Mouse (Mus musculus) forebrain, embryonic 16.5 days (tissue): Measurements from ENCODE around the gene Gngt2. TPM values are rescaled to one million over a fixed set of nuclear protein-coding genes. Genes with fewer than 3 reads are reported as not detected.

Experiments used
- ATAC-seq: fragments of 200-750 bp; cut with Nextera tagmentation; 2 replicates; pipeline ENCODE4 v1.8.0; 2017; ENCODE audit warnings: mild to moderate bottlenecking, moderate library complexity
- H3K27ac ChIP-seq: fragments of 300-500 bp; sonication (generic); 2 replicates; pipeline ENCODE4 v1.5.1; 2014; ENCODE audit warnings: low read length, control low read depth
- H3K27me3 ChIP-seq: fragments of 300-500 bp; sonication (generic); replicated peaks from 2 replicates; pipeline ENCODE4 v1.6.1; 2014; ENCODE audit warnings: low read length; ENCODE audit not compliant: control insufficient read depth, insufficient read depth
- H3K36me3 ChIP-seq: fragments of 300-500 bp; sonication (generic); 2 replicates; pipeline ENCODE4 v1.6.1; 2014; ENCODE audit not compliant: control insufficient read depth, insufficient read depth
- H3K4me1 ChIP-seq: fragments of 300-500 bp; sonication (generic); replicated peaks from 2 replicates; pipeline ENCODE4 v1.6.1; 2014; ENCODE audit warnings: low read length; ENCODE audit not compliant: control insufficient read depth, insufficient read depth
- H3K4me2 ChIP-seq: fragments of 300-500 bp; sonication (generic); 2 replicates; pipeline ENCODE4 v1.6.1; 2014; ENCODE audit warnings: mild to moderate bottlenecking, low read length, control low read depth
- H3K4me3 ChIP-seq: fragments of 300-500 bp; sonication (generic); replicated peaks from 2 replicates; pipeline ENCODE4 v1.5.1; 2014; ENCODE audit warnings: mild to moderate bottlenecking, low read length, control low read depth
- H3K9ac ChIP-seq: fragments of 300-500 bp; sonication (generic); replicated peaks from 2 replicates; pipeline ENCODE4 v1.6.1; 2014; ENCODE audit warnings: low read depth, low read length, control low read depth
- H3K9me3 ChIP-seq: fragments of 300-500 bp; sonication (generic); 2 replicates; pipeline ENCODE4 v1.6.1; 2016; ENCODE audit warnings: low read length; ENCODE audit not compliant: control insufficient read depth
- WGBS: fragments of 180-500 bp; shearing (Covaris S2); extraction: QIAGEN DNeasy Blood & Tissue Kit; methylation state at CpG from one replicate; pipeline ENCODE4 v1.1.7; 2014; 5-methylcytosine and 5-hydroxymethylcytosine counted together
- polyA plus RNA-seq: library from polyadenylated mRNA; unstranded; fragments of >200 nt; fragmentation: Nextera tagmentation; extraction: Ambion mirVana; gene quantifications from 2 replicates; pipeline ENCODE4 v1.2.1, GENCODE M21; 2015

Gngt2 gene
- polyA plus RNA-seq, 1 experiment from 2014 or later: 2.7 TPM

DNA sequence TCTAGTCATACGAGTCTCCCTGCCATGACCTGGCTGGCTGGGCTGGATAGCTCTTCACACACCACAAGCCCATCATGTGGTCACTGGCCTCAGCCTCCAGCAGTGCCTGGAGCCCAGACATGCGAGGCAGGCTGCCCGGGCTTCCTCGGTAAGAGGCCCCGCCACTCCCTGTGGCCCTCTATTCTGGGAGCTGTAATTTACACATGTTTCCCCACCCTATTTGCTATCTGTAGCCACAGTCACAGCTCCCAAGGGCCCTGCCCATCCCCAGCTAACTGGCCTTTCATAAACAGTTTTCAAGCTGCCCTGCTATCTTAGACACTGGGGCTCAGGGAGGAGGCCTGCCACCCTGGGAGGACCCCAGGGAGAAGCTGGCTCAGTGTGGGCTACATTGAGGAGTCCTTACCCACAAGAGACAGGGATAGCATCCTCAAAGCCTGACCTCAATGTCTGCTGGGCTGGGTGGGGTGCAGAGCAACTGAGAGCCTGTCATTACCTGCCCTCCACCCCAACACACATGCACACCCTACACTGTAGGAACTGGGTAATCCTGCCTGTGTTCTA lies 28.5 kb upstream of the Gngt2 start:
- Histone ChIP-seq H3K9me3 (peaks cover 7% of the 10 kb centered on the region; the same call in 1 of the 2 replicates), H3K4me3 (no peak overlapping the region), H3K27ac (no peak overlapping the region), H3K4me2 (no peak overlapping the region), H3K36me3 (no peaks in the 10 kb centered on the region), H3K4me1 (no peaks in the 10 kb centered on the region), H3K9ac (no peak overlapping the region), H3K27me3 (no peaks in the 10 kb centered on the region)
- no peak for ATAC-seq
- 86% methylated on average over 5 of the region's 5 CpGs for WGBS

DNA sequence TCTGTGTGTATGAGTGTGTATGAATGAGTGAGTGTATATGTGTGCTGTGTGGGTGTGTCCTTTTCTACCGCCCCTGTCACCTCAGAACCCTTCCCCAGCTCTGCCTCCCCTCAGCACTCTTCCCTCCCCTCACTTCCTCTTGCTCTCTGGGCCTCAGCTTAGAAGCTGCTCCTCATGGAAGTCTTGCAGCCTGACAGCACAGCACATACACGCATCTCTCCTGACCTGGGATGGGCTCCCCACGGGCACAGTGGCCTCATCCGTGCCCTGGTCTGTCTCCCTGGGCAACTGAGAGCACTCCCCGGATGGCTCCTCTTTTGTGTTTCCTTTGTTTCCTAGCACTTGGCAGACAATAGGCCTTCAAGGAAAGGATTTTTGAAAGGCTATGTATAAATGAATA lies 27.4 kb upstream of the Gngt2 start:
- no peaks in the 10 kb centered on the region for H3K36me3 ChIP-seq
- H3K4me1 ChIP-seq: no peaks in the 10 kb centered on the region
- peaks cover 7% of the 10 kb centered on the region; the same call in 1 of the 2 replicates for H3K9me3 ChIP-seq
- H3K4me2 ChIP-seq: no peak overlapping the region
- H3K27me3 ChIP-seq: no peaks in the 10 kb centered on the region
- H3K27ac ChIP-seq: no peak overlapping the region
- no peak for ATAC-seq
- H3K9ac ChIP-seq: no peak overlapping the region
- WGBS: 17% methylated on average over 5 of the region's 5 CpGs
- H3K4me3 ChIP-seq: no peak overlapping the region

DNA sequence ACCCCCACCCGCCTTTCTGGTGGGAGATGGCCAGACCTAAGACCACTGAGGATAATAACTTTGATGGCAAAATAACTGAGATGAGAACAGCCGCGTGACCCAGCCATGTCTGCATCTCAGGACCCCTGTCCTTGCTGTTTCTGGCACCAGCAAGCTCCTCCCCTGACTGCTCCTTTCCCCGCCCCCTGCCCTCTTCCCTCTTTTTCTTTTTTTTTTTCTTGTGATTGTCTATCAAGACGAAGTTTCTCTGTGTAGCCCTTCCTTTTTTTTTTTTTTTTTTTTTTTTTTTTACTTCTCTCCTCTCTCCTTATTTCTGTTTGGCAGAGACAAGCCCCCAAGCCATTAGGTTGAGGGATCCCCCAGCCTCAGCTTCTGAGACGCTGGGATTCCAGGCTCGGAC lies 26.2 kb upstream of the Gngt2 start:
- WGBS: 66% methylated on average over 7 of the region's 7 CpGs
- no peak for ATAC-seq

DNA sequence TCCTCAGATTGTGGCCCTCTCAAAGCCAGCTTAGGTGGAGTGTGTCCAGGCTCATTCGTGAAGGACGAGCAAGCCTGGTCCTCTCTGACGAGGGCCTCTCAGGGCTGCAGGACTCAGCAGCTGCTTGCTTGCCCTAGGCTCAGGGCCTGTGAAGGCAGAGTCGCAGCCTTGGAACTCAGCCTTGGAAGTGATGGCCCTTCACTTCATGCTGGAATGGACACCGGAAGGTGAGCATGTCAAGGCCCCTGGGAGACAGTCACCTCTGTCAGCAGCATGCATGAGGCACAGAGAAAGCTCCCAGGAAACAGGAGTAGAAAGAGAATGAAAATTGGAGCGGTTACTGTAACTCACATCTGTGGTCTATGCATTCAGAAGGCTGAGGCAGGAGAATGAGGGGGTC lies 25.3 kb upstream of the Gngt2 start:
- Histone ChIP-seq H3K9ac (no peak overlapping the region), H3K36me3 (no peaks in the 10 kb centered on the region), H3K27me3 (no peaks in the 10 kb centered on the region), H3K9me3 (peaks cover 7% of the 10 kb centered on the region; the same call in 1 of the 2 replicates), H3K4me2 (no peak overlapping the region), H3K4me3 (no peak overlapping the region), H3K4me1 (no peaks in the 10 kb centered on the region), H3K27ac (no peak overlapping the region)
- no peak for ATAC-seq
- 85% methylated on average over 6 of the region's 6 CpGs for WGBS

More for the DNA sequence above, 26.2 kb upstream of the Gngt2 start:
- Histone ChIP-seq H3K4me1 (no peaks in the 10 kb centered on the region), H3K27me3 (no peaks in the 10 kb centered on the region), H3K4me2 (no peak overlapping the region), H3K27ac (no peak overlapping the region), H3K36me3 (no peaks in the 10 kb centered on the region), H3K4me3 (no peak overlapping the region), H3K9ac (no peak overlapping the region), H3K9me3 (peaks cover 7% of the 10 kb centered on the region; the same call in 1 of the 2 replicates)

DNA sequence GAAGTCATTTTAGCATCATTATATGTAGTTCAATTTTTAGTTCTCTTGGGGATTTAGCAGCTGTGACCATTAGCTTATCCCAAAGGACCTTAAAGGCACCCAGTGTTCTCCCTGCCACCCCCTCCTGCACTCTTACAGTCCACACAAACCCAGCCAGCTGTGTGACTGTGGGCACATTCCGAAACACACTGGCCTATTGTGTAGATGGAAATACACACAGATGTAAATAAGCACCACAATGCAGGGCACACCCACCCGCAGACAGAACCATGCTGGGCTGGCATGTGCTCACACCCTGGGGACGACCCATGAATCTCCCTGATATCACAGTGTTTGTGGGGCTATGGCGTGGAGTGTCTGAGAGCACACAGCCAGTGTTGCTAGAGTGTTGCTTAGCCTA lies 24.8 kb upstream of the Gngt2 start:
- H3K27me3 ChIP-seq: no peaks in the 10 kb centered on the region
- peaks cover 7% of the 10 kb centered on the region; the same call in 1 of the 2 replicates for H3K9me3 ChIP-seq
- no peak overlapping the region for H3K4me2 ChIP-seq
- H3K4me3 ChIP-seq: no peak overlapping the region
- no peak overlapping the region for H3K9ac ChIP-seq
- H3K36me3 ChIP-seq: no peaks in the 10 kb centered on the region
- ATAC-seq: no peak
- H3K4me1 ChIP-seq: no peaks in the 10 kb centered on the region
- no peak overlapping the region for H3K27ac ChIP-seq
- WGBS: 60% methylated on average over 4 of the region's 4 CpGs

DNA sequence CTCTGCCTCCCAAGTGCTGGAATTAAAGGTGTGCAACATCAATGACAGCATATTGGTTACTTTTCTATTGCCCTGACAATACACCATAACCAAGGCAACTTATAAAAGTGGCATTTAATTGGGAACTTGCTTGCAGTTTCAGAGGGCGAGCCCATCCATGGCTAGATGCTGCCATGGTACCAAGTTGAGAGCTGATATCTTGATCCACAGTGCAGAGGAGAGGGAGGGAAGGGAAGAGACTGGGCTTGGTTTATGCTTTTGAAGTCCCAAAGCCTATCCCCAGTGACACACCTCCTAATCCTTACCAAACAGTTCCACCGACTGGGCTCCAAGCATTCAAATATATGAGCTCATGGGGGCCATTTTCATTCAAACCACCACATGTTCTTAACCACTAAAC lies 22.9 kb upstream of the Gngt2 start:
- no peak for ATAC-seq
- Histone ChIP-seq H3K9me3 (no peaks in the 10 kb centered on the region), H3K27me3 (no peaks in the 10 kb centered on the region), H3K36me3 (no peaks in the 10 kb centered on the region), H3K4me1 (no peaks in the 10 kb centered on the region), H3K4me2 (no peak overlapping the region), H3K4me3 (no peak overlapping the region), H3K9ac (no peak overlapping the region), H3K27ac (no peak overlapping the region)
- 85% methylated on average over 2 of the region's 2 CpGs for WGBS

DNA sequence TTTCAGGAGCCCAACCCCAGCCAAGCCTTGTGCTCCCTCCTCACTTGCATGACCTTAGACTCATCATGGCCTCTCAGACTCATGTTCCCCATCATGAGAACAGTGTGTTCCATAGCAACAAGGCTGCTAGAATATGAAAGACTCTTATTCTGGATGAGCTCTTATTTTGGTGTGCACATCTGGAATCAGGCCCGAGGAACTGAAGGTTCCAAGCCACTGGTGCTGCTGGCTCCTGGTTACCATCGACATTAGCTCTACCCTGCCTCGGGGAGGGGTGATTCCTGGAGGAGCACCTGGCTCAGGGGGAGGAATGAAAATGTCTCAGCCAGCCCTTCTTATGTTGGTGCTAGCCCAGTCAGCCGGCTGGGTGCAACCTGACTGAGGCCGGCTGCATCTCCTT lies 22.2 kb upstream of the Gngt2 start:
- Histone ChIP-seq H3K4me2 (no peak overlapping the region), H3K9ac (no peak overlapping the region), H3K27ac (no peak overlapping the region), H3K27me3 (no peaks in the 10 kb centered on the region), H3K9me3 (no peaks in the 10 kb centered on the region), H3K4me1 (no peaks in the 10 kb centered on the region), H3K4me3 (no peak overlapping the region), H3K36me3 (no peaks in the 10 kb centered on the region)
- WGBS: 82% methylated on average over 5 of the region's 5 CpGs
- no peak for ATAC-seq

DNA sequence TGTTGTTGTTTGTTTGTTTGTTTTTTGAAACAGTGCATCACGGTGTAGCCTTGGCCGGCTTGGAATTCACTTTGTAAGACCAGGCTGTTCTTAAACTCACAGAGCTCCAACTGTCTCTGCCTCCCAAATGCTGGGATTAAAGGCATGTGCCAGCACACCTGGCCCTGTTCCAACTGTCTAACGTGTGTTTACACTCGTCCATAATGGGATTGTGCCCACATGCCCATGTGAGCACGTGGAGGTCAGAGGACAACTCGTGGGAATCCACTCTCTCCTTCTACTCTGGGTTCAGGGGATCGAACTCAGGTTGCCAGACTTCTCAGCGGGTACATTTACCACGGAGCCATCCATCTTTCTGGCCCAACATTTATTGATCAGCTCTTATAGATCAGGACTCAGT lies 21.6 kb upstream of the Gngt2 start:
- 60% methylated on average over 9 of the region's 9 CpGs for WGBS
- no peak for ATAC-seq
- no peaks in the 10 kb centered on the region for H3K9me3 ChIP-seq
- H3K36me3 ChIP-seq: no peaks in the 10 kb centered on the region
- H3K27me3 ChIP-seq: no peaks in the 10 kb centered on the region
- no peaks in the 10 kb centered on the region for H3K4me1 ChIP-seq
- H3K27ac ChIP-seq: no peak overlapping the region
- H3K4me3 ChIP-seq: no peak overlapping the region
- H3K4me2 ChIP-seq: no peak overlapping the region
- no peak overlapping the region for H3K9ac ChIP-seq

DNA sequence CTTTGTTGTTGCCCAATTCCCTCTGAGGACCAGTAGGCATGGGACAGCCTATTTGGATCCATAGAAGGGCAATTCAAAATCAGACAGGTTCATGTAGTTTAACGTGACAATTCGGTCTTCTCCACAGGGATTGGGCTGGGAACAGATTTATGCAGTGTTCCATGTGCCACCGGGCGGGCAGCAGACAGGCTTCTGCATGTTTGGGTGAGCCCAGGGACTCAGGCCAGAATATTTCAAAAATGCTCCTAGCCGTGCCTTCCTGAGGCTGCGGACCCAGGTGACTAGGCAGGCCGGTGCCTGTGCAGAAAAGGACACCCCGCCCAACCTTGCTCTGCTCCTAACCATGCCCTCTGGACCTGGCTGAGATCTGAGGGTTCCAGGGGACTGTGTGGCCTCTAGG lies 17.9 kb upstream of the Gngt2 start:
- H3K9me3 ChIP-seq: no peaks in the 10 kb centered on the region
- H3K4me2 ChIP-seq: no peak overlapping the region
- H3K9ac ChIP-seq: no peak overlapping the region
- no peak overlapping the region for H3K4me3 ChIP-seq
- 90% methylated on average over 8 of the region's 8 CpGs for WGBS
- no peaks in the 10 kb centered on the region for H3K36me3 ChIP-seq
- no peak for ATAC-seq
- peaks cover 12% of the 10 kb centered on the region for H3K27me3 ChIP-seq
- H3K27ac ChIP-seq: no peak overlapping the region
- 0 out of 2 replicates have a peak, but pooled peaks cover 3% of the 10 kb centered on the region for H3K4me1 ChIP-seq

DNA sequence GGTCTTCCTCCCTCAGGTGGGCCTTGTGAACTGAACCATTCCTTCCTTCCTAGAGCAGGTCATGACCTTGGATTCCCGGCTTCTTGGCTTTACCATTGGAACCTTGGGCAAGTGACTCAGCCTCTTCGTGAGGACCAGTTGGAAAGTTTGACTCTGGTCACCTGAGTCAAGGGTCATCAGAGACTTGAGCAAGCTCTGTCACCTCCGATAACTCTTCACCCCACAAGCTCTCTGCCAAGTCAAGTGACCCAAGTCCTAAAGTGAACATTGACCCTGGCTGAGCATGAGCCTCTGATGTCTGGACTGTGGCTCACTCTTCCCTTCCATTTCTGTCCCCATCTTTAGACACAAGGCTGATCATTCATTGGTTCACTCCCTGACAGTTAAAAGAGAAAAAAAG lies 15.5 kb upstream of the Gngt2 start:
- 93% methylated on average over 3 of the region's 3 CpGs for WGBS
- no peak overlapping the region for H3K4me3 ChIP-seq
- no peaks in the 10 kb centered on the region for H3K36me3 ChIP-seq
- peaks cover 10% of the 10 kb centered on the region for H3K4me1 ChIP-seq
- no peaks in the 10 kb centered on the region for H3K9me3 ChIP-seq
- no peak overlapping the region for H3K4me2 ChIP-seq
- no peak overlapping the region for H3K27ac ChIP-seq
- H3K9ac ChIP-seq: no peak overlapping the region
- no peak for ATAC-seq
- H3K27me3 ChIP-seq: peaks cover 26% of the 10 kb centered on the region
